Mouse (Mus musculus) hindbrain, embryonic 16.5 days (tissue): ENCODE measurements around the gene Pogz. TPM values are rescaled to one million over a fixed set of nuclear protein-coding genes. Genes with fewer than 3 reads are reported as not detected.
"Not testable (repeated sequence)": the region's sequence is repeated elsewhere in the genome, so short reads cannot be mapped to it uniquely, and the experiment has no call there.

Experiments used
- ATAC-seq: fragments of 200-750 bp; cut with Nextera tagmentation; 2 replicates; pipeline ENCODE4 v1.8.0; 2017; ENCODE audit warnings: moderate TSS enrichment, moderate library complexity
- H3K27ac ChIP-seq: fragments of 300-500 bp; sonication (generic); 2 replicates; pipeline ENCODE4 v1.5.1; 2014; ENCODE audit warnings: low read depth, mild to moderate bottlenecking, control low read depth, low read length, moderate library complexity
- H3K27me3 ChIP-seq: fragments of 300-500 bp; sonication (generic); replicated peaks from 2 replicates; pipeline ENCODE4 v1.6.1; 2014; ENCODE audit warnings: low read length; ENCODE audit not compliant: control insufficient read depth, insufficient read depth
- H3K36me3 ChIP-seq: fragments of 300-500 bp; sonication (generic); 2 replicates; pipeline ENCODE4 v1.6.1; 2014; ENCODE audit warnings: mild to moderate bottlenecking, low read length, moderate library complexity, mixed read lengths; ENCODE audit not compliant: control insufficient read depth, insufficient read depth
- H3K4me1 ChIP-seq: fragments of 300-500 bp; sonication (generic); 2 replicates; pipeline ENCODE4 v1.6.1; 2014; ENCODE audit warnings: low read depth, low read length; ENCODE audit not compliant: control insufficient read depth, insufficient read depth
- H3K4me2 ChIP-seq: fragments of 300-500 bp; sonication (generic); 2 replicates; pipeline ENCODE4 v1.6.1; 2014; ENCODE audit warnings: mild to moderate bottlenecking, low read length, control low read depth, moderate library complexity
- H3K4me3 ChIP-seq: fragments of 300-500 bp; sonication (generic); 2 replicates; pipeline ENCODE4 v1.5.1; 2014; ENCODE audit warnings: mild to moderate bottlenecking, low read length, control low read depth, moderate library complexity
- H3K9ac ChIP-seq: fragments of 300-500 bp; sonication (generic); 2 replicates; pipeline ENCODE4 v1.6.1; 2014; ENCODE audit warnings: low read depth, mild to moderate bottlenecking, control low read depth, low read length, moderate library complexity
- H3K9me3 ChIP-seq: fragments of 300-500 bp; sonication (generic); 2 replicates; pipeline ENCODE4 v1.6.1; 2014; ENCODE audit warnings: mild to moderate bottlenecking, low read length, moderate library complexity; ENCODE audit not compliant: control insufficient read depth
- WGBS: fragments of 180-500 bp; shearing (Covaris S2); extraction: QIAGEN DNeasy Blood & Tissue Kit; methylation state at CpG from one replicate; pipeline ENCODE4 v1.1.7; 2014; 5-methylcytosine and 5-hydroxymethylcytosine counted together
- polyA plus RNA-seq: library from polyadenylated mRNA; unstranded; fragments of >200 nt; fragmentation: Nextera tagmentation; extraction: Ambion mirVana; gene quantifications from 2 replicates; pipeline ENCODE4 v1.2.1, GENCODE M21; 2015

The Pogz gene
- polyA plus RNA-seq, 1 experiment from 2014 or later: 16.4 TPM

DNA sequence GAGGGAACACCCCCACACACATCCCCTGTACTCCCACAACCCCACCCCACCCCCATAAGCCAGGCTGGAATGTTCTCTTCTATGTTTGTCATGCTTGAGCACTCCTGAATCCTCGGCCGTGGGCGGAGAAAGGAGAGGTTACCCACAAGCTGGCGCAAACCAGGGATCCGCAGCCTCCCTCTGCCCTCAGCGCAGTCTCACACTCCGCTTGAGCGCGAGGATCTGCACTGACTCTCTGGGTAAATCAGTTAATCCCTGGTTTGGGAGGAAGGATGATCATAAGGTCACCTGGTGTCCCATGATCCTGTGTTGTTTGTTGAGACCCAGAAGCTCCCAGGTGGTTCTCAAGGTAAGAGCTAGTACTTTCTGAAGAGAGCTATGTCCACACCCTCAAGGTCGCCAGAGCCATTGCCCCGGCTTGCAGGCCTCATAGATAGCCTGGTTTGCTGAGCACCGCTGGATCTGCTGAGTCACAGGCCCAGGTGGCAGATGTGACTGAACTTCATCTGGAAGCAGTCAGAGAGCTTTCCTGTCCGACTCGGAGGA is 80.5 kb downstream of the Pogz start:
- Histone ChIP-seq H3K9me3 (no peaks in the 10 kb centered on the region), H3K36me3 (no peaks in the 10 kb centered on the region), H3K4me3 (no peak overlapping the region), H3K9ac (no peak overlapping the region), H3K4me1 (no peaks in the 10 kb centered on the region), H3K27ac (no peak overlapping the region), H3K27me3 (no peaks in the 10 kb centered on the region), H3K4me2 (no peak overlapping the region)
- no peak for ATAC-seq
- WGBS: 61% methylated on average over 14 of the region's 14 CpGs

DNA sequence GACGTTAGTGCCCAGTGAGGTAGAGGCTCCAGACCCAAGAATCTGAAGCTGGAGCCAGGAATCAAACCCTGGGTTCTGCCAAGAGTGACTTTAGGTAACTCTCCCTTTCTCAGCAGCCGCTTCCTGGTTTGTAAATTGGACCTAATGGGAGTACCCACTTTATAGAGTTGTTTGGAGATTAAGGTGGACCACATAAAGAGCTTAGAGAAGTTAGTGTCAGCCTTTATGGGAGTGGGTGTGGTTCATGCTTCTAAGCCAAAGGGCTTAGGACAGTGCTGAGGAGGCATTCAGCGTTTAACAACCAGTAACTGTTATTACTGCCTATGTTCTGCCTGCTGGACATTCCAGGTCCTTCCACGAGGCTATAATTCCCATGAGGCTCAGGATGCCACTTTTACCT is 81.5 kb downstream of the Pogz start:
- H3K4me2 ChIP-seq: no peak overlapping the region

DNA sequence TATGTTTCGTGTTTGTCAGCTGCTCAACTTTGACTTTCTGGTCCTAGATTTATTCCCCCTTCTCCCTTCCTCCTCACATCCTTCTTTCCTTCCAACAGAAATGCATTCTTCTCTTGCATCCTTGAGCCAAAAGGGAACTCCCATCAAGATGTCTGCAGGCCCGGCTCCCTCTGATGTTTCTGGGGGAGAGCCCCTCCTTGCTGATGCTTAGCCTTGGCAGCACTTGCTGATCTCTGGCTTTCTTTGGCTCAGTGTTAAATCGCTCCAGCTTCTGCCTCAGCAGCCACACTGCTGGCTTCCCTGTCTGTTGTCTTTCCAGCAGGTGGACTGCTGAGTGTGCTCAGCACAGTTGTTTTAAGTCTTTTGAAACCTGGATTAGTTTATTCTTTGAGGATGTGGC is 83.7 kb downstream of the Pogz start:
- Histone ChIP-seq H3K4me2 (no peak overlapping the region), H3K27me3 (0 out of 2 replicates have a peak, but pooled peaks cover 2% of the 10 kb centered on the region), H3K9me3 (no peaks in the 10 kb centered on the region), H3K27ac (no peak overlapping the region), H3K4me1 (no peaks in the 10 kb centered on the region), H3K4me3 (no peak overlapping the region), H3K36me3 (no peaks in the 10 kb centered on the region), H3K9ac (no peak overlapping the region)
- ATAC-seq: no peak
- 56% methylated on average over 3 of the region's 3 CpGs for WGBS

More for the DNA sequence above, 81.5 kb downstream of the Pogz start:
- Histone ChIP-seq H3K27ac (no peak overlapping the region), H3K9me3 (no peaks in the 10 kb centered on the region), H3K4me1 (no peaks in the 10 kb centered on the region), H3K27me3 (0 out of 2 replicates have a peak, but pooled peaks cover under 1% of the 10 kb centered on the region), H3K4me3 (no peak overlapping the region), H3K36me3 (no peaks in the 10 kb centered on the region), H3K9ac (no peak overlapping the region)
- 80% methylated on average over 4 of the region's 4 CpGs for WGBS
- ATAC-seq: no peak

DNA sequence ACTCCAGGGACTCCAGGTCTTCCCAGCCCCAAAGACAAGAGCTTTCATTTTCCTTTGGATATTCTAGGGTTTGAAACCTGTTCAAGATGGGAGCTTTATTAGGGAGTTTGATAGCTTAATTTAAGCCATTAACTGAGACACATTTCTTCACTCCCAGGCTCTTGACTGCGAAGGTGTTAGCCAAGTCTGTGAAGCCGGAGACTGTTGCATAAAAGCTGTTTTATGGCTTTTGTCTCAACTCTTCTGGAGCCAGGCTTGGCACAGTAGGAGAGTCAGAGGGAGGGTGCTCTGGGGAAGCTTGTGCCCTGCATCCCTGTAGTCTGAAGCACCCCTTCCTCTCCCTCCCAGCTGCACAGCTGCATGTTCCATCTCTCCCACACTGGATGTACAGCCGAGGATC is 85.0 kb downstream of the Pogz start:
- Histone ChIP-seq H3K4me3 (no peak overlapping the region), H3K36me3 (no peaks in the 10 kb centered on the region), H3K9ac (no peak overlapping the region), H3K9me3 (no peaks in the 10 kb centered on the region), H3K4me2 (no peak overlapping the region), H3K27ac (no peak overlapping the region), H3K27me3 (0 out of 2 replicates have a peak, but pooled peaks cover 2% of the 10 kb centered on the region), H3K4me1 (no peaks in the 10 kb centered on the region)
- no peak for ATAC-seq
- 51% methylated on average over 3 of the region's 3 CpGs for WGBS

DNA sequence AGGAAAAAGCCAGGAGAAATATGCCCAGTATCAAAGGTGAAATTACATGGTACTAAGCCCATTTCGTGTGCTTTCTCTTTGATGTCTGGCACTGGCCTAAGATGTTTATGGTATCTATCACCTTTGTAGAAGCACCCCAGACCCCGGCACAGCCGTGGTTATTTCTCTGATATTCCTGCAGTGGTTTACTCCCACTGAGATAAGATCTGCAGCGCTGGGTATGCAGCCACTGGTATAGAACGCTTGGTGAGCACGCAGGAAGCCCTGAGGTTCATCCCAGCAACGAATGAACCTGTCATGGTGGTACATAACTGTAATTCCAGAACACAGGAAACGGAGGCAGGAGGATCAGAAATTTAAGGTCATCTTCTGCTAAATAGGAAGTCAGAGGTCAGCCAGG is 87.3 kb downstream of the Pogz start:
- no peak overlapping the region for H3K4me3 ChIP-seq
- H3K27me3 ChIP-seq: 0 out of 2 replicates have a peak, but pooled peaks cover 2% of the 10 kb centered on the region
- no peaks in the 10 kb centered on the region for H3K36me3 ChIP-seq
- no peak overlapping the region for H3K9ac ChIP-seq
- no peaks in the 10 kb centered on the region for H3K4me1 ChIP-seq
- no peak overlapping the region for H3K27ac ChIP-seq
- no peak for ATAC-seq
- no peak overlapping the region for H3K4me2 ChIP-seq
- no peaks in the 10 kb centered on the region for H3K9me3 ChIP-seq
- 80% methylated on average over 8 of the region's 8 CpGs for WGBS

DNA sequence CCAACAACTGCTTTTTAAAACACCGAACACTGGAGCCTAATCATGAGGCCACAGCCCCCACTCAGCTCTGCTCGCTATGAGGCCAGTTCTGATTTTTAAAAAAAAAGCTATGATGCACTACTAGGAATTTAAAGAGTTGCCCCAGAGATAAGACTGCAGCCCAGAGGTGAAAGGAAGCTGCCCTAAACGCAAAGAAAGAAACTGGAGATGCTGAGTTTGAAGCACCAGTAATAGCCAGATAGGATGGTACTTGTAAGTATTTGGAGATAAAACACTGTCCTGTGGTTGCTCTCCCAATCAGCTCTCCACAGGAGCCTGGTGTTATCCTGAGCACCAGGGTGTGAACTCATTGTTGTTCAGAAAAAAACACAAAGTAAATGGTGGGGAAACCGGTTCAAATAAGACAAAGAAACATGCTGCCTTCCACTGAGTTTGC is 89.0 kb downstream of the Pogz start:
- H3K36me3 ChIP-seq, H3K27ac ChIP-seq, H3K9me3 ChIP-seq, ATAC-seq, H3K4me3 ChIP-seq, H3K27me3 ChIP-seq, H3K9ac ChIP-seq, H3K4me2 ChIP-seq, H3K4me1 ChIP-seq: not testable (repeated sequence)
- WGBS: 51% methylated on average over 4 of the region's 4 CpGs

DNA sequence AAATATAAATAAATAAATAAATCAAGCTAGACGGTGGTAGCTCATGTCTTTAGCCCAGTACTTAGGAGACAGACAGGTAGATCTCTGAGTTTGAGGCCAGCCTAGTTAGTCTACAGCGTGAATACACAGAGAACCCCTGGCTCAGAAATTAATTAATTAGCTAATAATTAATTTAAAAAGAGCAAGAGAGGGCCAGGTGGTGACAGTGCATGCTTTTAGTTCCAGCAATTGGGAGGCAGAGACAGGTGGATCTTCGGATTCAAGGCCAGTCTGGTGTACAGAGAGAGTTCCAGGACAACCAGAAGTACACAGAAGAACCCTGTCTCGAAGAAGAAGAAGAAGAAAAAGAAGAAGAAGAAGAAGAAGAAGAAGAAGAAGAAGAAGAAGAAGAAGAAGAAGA is 91.6 kb downstream of the Pogz start:
- H3K4me3 ChIP-seq, H3K36me3 ChIP-seq, H3K27me3 ChIP-seq, H3K4me1 ChIP-seq, H3K4me2 ChIP-seq, ATAC-seq, H3K9ac ChIP-seq, H3K9me3 ChIP-seq, H3K27ac ChIP-seq: not testable (repeated sequence)
- WGBS: 88% methylated on average over 4 of the region's 4 CpGs

DNA sequence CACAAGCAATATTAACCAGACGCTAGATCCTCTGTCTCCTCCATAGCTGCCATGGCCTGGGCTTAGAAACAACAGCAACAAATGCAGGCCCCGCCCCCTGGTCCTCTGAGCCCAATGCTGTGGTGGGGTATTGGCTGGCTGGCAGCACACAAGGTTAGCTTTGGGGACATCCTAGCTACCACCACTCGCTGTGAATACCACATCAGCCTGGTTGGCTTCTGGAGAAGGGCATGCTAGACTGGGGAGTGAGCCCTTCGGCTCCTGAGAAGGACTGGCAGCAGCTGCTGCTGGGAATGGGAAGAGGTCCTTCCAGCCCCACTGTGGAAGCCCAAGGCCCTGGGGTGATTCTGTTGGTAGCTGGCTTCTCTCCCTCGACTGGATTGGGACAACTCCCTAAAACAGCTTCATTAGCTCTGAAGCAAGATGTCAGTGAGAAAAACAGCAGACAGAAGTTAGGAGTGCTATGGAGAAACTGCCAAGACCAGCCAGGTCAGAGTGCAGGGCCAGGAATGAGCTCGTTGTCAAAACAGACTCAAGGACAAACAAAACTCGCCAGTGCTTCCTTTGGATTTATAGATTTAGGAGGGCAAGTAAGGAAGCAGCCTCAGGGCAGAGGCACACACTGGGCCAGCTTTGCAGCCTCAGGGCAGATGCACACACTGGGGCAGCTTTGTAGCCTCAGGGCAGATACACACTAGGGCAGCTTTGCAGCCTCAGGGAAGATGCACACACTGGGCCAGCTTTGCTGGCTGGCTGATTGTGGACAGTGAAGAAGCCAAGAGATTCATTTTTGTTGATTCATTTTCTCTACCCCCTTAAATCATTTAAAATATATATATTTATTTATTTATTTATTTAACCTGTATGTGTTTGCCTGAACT is 93.3 kb downstream of the Pogz start:
- H3K4me3 ChIP-seq, H3K27ac ChIP-seq, H3K4me2 ChIP-seq, H3K9ac ChIP-seq, H3K4me1 ChIP-seq, H3K36me3 ChIP-seq, H3K9me3 ChIP-seq, H3K27me3 ChIP-seq, ATAC-seq: not testable (repeated sequence)
- WGBS: 53% methylated on average over 7 of the region's 7 CpGs

DNA sequence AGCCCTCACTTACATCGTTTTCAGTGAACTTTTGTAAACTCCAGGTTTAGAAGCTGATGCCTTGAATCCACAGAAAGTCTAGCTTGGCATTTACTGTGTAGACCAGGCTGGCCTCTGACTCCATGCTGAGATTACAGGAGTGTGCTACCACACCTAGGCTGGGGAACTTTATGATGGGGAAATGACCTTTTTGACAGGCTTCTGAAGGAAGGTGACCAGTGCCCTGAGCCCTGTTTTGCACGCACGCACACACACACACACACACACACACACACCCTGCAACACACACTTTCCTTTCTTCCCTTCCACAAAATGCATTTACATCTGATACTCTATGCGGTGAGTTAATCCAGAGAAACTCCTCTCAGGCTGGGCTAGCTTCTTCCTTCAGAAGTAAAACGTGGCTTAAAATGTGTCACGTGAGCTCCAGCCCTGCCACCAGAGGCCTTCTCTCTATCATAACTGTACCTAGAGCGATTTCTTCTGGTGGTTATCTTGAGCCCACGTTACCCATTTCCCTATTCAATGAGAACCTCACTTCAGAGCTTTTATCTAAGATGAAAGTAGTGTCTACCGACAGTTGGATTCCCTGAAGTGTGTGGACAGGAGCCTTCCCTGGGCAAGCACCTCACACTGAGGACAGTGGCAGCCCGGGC is 94.2 kb downstream of the Pogz start:
- H3K4me3 ChIP-seq: not testable (repeated sequence)
- 84% methylated on average over 10 of the region's 10 CpGs for WGBS

More for the DNA sequence above, 94.2 kb downstream of the Pogz start:
- H3K9me3 ChIP-seq, H3K27me3 ChIP-seq, H3K9ac ChIP-seq, H3K4me2 ChIP-seq, H3K36me3 ChIP-seq, H3K27ac ChIP-seq, H3K4me1 ChIP-seq, ATAC-seq: not testable (repeated sequence)
